Mouse (Mus musculus): ENCODE results near the gene Bmp2k. TPM values are rescaled to one million over a fixed set of nuclear protein-coding genes. Genes with fewer than 3 reads are reported as not detected.

Bmp2k gene
- polyA plus RNA-seq, 1 experiment from 2014 or later, result 6.6 TPM

DNA sequence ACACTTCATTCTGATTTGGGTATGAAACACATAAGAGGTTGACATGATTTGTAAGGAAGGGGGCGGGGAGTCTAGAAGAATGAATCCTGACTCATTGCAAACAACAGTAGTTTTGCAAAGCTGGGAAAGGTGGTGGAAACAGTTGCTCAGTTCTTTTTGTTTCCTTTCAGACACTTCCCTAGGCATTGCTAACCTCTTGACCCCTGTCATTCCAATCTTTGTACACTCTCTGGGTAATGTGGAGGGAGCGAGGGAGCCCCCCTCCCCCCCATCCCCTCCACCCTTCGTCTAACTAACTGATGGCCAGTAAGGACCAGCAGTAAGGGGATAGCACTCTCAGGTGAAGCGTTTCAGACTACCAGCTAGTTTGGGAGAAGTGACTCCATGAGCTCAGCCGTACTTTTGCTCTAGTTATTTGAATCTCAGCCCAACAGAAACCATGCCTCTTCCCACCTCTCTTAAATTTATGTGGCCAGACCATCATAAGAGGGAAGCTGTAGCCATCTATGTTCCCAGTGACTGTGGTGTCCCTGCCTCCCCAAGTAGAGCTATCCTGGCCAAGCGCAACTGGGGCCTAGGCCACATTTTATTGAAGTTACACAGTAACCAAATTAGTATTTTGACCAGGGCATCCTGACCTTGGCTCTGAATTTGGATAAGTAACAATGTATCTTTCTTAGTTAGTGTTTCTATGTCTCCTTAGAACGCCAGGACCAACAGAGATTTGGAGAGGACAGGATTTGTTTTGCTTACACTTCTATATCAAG, 27.6 kb upstream of the Bmp2k start:
- no peaks in the 10 kb centered on the region for H3K27me3 ChIP-seq (ENCODE audit: control insufficient read depth, insufficient read depth, low read length)

DNA sequence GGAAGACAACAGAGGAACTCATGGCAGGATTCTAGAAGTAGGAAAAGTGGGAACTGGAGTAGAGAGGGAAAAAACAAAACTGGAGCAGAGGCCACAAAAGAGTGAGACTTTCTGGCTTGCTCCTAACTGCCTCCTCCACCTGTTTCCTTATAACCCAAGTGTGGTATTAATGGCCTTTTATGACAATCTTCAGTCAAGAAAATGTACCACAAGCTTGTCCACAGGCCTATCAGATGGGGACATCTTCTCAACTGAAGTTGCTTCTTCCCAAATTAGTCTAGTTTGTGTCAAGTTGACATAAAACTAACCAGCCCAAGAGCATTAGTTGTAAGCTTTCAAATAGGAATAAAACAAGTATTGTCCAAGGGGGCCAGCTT, 27.0 kb upstream of the Bmp2k start:
- no peaks in the 10 kb centered on the region for H3K36me3 ChIP-seq (ENCODE audit: control insufficient read depth, insufficient read depth)
- H3K4me3 ChIP-seq (ENCODE audit: low read length), result no peak overlapping the region
- ATAC-seq (replicated peaks; ENCODE audit: extremely low read depth, insufficient read depth, low FRiP score), result no peak
- no peak overlapping the region for H3K4me2 ChIP-seq (ENCODE audit: low read depth, low read length)
- H3K9ac ChIP-seq (ENCODE audit: low read length), result no peak overlapping the region
- no peaks in the 10 kb centered on the region for H3K4me1 ChIP-seq (ENCODE audit: control insufficient read depth, insufficient read depth, low read length)
- no peaks in the 10 kb centered on the region for H3K27me3 ChIP-seq (ENCODE audit: control insufficient read depth, insufficient read depth, low read length)
- H3K27ac ChIP-seq (ENCODE audit: low read length), result no peak overlapping the region
- no peaks in the 10 kb centered on the region for H3K9me3 ChIP-seq (replicated peaks; ENCODE audit: control insufficient read depth, low read length)

More for the DNA sequence above, 27.6 kb upstream of the Bmp2k start:
- Histone ChIP-seq H3K4me2 (ENCODE audit: low read depth, low read length) (no peak overlapping the region), H3K4me3 (ENCODE audit: low read length) (no peak overlapping the region), H3K36me3 (ENCODE audit: control insufficient read depth, insufficient read depth) (no peaks in the 10 kb centered on the region), H3K27ac (ENCODE audit: low read length) (no peak overlapping the region), H3K4me1 (ENCODE audit: control insufficient read depth, insufficient read depth, low read length) (peaks cover 2% of the 10 kb centered on the region; the same call in 1 of the 2 replicates), H3K9ac (ENCODE audit: low read length) (no peak overlapping the region), H3K9me3 (replicated peaks; ENCODE audit: control insufficient read depth, low read length) (no peaks in the 10 kb centered on the region)
- no peak for ATAC-seq (replicated peaks; ENCODE audit: extremely low read depth, insufficient read depth, low FRiP score)
- WGBS, result 65% methylated on average over 7 of the region's 7 CpGs

DNA sequence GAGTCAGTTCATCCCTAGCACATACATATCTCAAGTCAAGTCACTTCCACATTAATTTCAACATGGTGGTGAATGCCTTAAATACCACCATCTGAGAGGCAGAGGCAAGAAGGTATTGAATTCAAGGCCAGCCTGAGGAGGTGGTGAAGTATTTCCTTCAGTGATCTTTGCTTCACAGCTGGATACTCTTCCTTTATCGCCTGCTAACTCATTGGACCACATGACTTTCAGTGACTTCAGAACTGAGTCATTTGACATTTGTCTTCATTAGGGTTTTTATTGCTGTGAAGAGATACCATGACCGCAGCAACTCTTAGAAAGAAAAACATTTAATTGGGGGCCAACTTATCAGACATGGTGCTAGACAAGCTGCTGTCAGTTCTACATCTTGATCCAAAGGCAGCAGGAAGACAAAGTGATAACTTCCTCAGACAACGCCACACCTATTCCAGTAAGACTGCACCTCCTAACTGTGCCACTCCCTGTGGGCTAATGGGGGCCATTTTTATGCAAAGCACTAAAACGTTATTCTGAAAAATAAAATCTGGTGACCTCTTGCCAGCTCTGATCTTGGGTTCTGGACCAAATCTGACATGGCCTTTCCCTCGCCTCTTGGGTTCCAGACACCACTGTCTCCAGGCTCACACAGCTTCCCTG, 24.9 kb upstream of the Bmp2k start:
- ATAC-seq (replicated peaks; ENCODE audit: extremely low read depth, insufficient read depth, low FRiP score), result no peak
- Histone ChIP-seq H3K4me2 (ENCODE audit: low read depth, low read length) (no peak overlapping the region), H3K9ac (ENCODE audit: low read length) (no peak overlapping the region), H3K27ac (ENCODE audit: low read length) (no peak overlapping the region), H3K4me3 (ENCODE audit: low read length) (no peak overlapping the region), H3K9me3 (replicated peaks; ENCODE audit: control insufficient read depth, low read length) (no peaks in the 10 kb centered on the region), H3K27me3 (ENCODE audit: control insufficient read depth, insufficient read depth, low read length) (no peaks in the 10 kb centered on the region), H3K4me1 (ENCODE audit: control insufficient read depth, insufficient read depth, low read length) (no peaks in the 10 kb centered on the region), H3K36me3 (ENCODE audit: control insufficient read depth, insufficient read depth) (no peaks in the 10 kb centered on the region)
- WGBS, result 81% methylated on average over 5 of the region's 5 CpGs

DNA sequence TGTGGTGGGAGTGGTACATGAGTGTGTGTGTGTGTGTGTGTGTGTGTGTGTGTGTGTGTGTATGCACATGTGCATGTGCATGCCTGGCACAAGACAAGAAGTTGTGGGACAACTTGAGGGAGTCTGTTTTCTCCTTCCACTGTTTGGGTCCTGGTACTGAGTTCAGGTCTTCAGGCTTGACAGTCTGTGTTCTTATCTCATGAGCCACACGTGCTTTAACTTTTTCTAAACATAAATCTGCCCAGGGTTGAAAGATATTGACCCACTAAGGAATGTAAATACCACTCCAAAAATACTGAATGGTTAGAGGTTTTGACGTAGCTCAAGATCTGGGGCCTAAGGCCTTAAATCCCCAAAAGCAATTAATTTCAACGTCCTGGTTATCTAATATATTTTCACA, 23.8 kb upstream of the Bmp2k start:
- no peak overlapping the region for H3K9ac ChIP-seq (ENCODE audit: low read length)
- ATAC-seq (replicated peaks; ENCODE audit: extremely low read depth, insufficient read depth, low FRiP score), result no peak
- H3K27ac ChIP-seq (ENCODE audit: low read length), result no peak overlapping the region
- no peaks in the 10 kb centered on the region for H3K27me3 ChIP-seq (ENCODE audit: control insufficient read depth, insufficient read depth, low read length)
- no peak overlapping the region for H3K4me3 ChIP-seq (ENCODE audit: low read length)
- no peaks in the 10 kb centered on the region for H3K36me3 ChIP-seq (ENCODE audit: control insufficient read depth, insufficient read depth)
- WGBS, result 63% methylated on average over 3 of the region's 3 CpGs
- no peaks in the 10 kb centered on the region for H3K4me1 ChIP-seq (ENCODE audit: control insufficient read depth, insufficient read depth, low read length)
- no peaks in the 10 kb centered on the region for H3K9me3 ChIP-seq (replicated peaks; ENCODE audit: control insufficient read depth, low read length)
- no peak overlapping the region for H3K4me2 ChIP-seq (ENCODE audit: low read depth, low read length)

DNA sequence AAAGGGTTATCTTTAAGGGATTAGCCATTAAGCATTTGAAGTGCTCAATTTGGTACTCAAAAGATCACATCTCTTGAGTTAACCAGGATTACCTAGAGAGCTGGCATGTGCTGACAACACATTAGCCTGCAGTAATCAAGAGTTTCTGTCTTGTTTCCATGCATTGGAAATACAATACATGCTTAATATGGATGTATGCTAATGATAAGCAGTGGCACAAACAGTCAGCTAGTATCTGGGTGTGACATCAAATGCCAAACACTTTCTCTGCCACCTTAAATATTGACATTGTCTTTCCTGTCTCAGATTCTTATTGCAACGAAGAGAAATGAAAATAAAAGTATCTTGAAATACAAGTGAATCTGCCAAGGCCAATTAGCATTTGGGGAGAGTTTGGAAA, 22.8 kb upstream of the Bmp2k start:
- Histone ChIP-seq H3K4me3 (ENCODE audit: low read length) (no peak overlapping the region), H3K36me3 (ENCODE audit: control insufficient read depth, insufficient read depth) (no peaks in the 10 kb centered on the region), H3K27ac (ENCODE audit: low read length) (no peak overlapping the region), H3K4me2 (ENCODE audit: low read depth, low read length) (no peak overlapping the region), H3K4me1 (ENCODE audit: control insufficient read depth, insufficient read depth, low read length) (peaks cover 4% of the 10 kb centered on the region; the same call in 1 of the 2 replicates), H3K9ac (ENCODE audit: low read length) (no peak overlapping the region), H3K27me3 (ENCODE audit: control insufficient read depth, insufficient read depth, low read length) (no peaks in the 10 kb centered on the region), H3K9me3 (replicated peaks; ENCODE audit: control insufficient read depth, low read length) (no peaks in the 10 kb centered on the region)
- 51% methylated on average over 1 of the region's 1 CpGs for WGBS
- no peak for ATAC-seq (replicated peaks; ENCODE audit: extremely low read depth, insufficient read depth, low FRiP score)

DNA sequence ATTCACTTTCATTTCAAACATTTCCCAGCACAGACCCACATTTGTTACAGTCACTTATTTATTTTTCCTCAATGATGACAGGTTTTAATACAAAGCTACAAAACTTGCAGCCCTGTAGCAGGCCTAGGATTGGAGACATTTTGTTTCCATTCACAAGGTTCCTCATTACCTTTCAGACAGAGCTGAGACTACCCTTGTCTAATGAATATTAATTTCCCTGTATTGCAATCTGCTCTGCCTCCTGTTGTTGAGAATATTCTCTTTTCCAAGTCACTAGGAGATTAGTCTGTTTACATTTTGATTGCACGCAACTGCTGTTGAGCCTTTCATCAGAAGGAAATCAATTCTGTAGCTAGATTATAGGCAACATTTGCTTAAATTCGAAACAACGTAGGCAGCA, 22.4 kb upstream of the Bmp2k start:
- 76% methylated on average over 3 of the region's 3 CpGs for WGBS
- H3K27ac ChIP-seq (ENCODE audit: low read length), result no peak overlapping the region
- no peak overlapping the region for H3K9ac ChIP-seq (ENCODE audit: low read length)
- no peak overlapping the region for H3K4me2 ChIP-seq (ENCODE audit: low read depth, low read length)
- no peak for ATAC-seq (replicated peaks; ENCODE audit: extremely low read depth, insufficient read depth, low FRiP score)
- no peak overlapping the region for H3K4me3 ChIP-seq (ENCODE audit: low read length)
- H3K9me3 ChIP-seq (replicated peaks; ENCODE audit: control insufficient read depth, low read length), result no peaks in the 10 kb centered on the region
- H3K4me1 ChIP-seq (ENCODE audit: control insufficient read depth, insufficient read depth, low read length), result peaks cover 5% of the 10 kb centered on the region
- no peaks in the 10 kb centered on the region for H3K27me3 ChIP-seq (ENCODE audit: control insufficient read depth, insufficient read depth, low read length)
- H3K36me3 ChIP-seq (ENCODE audit: control insufficient read depth, insufficient read depth), result no peaks in the 10 kb centered on the region

DNA sequence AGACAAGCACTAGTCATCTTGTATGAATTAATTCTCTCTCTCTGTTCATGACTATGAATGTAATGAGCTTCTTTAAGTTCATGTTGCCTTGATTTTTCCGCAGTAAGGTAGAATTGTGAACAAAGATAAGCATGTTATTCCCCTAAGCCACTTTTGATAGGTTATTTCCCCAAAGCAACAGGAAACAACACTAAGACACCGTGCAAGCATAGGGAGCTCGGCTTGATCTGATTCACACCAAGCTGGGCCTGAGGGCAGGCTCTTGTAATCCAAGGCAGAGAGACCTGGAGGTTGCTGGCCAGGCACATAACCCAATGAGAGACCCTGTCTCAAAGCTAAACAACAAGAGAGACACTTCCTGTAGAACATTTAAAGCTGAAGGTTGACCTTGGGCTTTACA, 21.3 kb upstream of the Bmp2k start:
- no peak overlapping the region for H3K4me2 ChIP-seq (ENCODE audit: low read depth, low read length)

DNA sequence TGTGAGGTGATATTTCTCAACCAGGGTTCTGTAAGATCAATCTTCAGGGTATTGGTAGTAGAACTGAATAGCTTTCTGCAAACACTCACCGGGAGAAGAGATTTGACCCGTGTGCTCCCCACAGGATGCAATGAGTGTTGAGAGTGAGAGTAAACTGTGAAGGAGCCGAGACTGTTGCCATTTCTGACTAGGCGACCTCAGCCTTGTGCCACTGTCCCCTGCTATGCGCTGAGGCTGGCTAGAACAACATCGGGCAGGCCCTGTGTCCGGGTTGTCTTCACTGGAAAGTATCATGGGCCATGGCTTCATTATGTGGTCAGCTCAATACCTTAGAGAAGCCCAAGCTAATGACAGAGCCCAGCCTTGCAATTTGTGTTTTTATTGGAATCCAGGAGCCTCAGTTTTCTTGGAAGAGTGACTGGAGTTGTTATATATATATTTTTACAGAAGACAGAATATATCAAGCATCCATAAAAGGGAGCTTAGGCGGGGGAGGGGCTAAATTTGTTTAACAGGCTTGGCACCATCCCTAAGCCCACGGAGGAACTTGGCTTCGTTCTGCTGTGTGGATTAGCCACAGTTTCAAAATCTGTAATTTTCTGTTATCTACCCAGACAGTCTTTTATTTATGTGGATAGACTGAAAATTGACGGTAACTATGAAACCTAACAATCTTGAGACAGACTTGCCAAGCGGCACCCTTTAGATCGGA, 18.0 kb upstream of the Bmp2k start:
- H3K27ac ChIP-seq (ENCODE audit: low read length), result peak overlapping the region; percentile 29; the same call in 1 of the 2 replicates
- peak overlapping the region; percentile 40; the same call in 1 of the 2 replicates for H3K4me2 ChIP-seq (ENCODE audit: low read depth, low read length)
- H3K9ac ChIP-seq (ENCODE audit: low read length), result no peak overlapping the region
- no peak overlapping the region for H3K4me3 ChIP-seq (ENCODE audit: low read length)
- WGBS, result 29% methylated on average over 13 of the region's 13 CpGs
- ATAC-seq (replicated peaks; ENCODE audit: extremely low read depth, insufficient read depth, low FRiP score), result no peak
- no peaks in the 10 kb centered on the region for H3K36me3 ChIP-seq (ENCODE audit: control insufficient read depth, insufficient read depth)
- peaks cover 18% of the 10 kb centered on the region for H3K4me1 ChIP-seq (ENCODE audit: control insufficient read depth, insufficient read depth, low read length)
- no peaks in the 10 kb centered on the region for H3K27me3 ChIP-seq (ENCODE audit: control insufficient read depth, insufficient read depth, low read length)
- H3K9me3 ChIP-seq (replicated peaks; ENCODE audit: control insufficient read depth, low read length), result no peaks in the 10 kb centered on the region

More for the DNA sequence above, 21.3 kb upstream of the Bmp2k start:
- Histone ChIP-seq H3K27ac (ENCODE audit: low read length) (no peak overlapping the region), H3K4me1 (ENCODE audit: control insufficient read depth, insufficient read depth, low read length) (peaks cover 10% of the 10 kb centered on the region), H3K27me3 (ENCODE audit: control insufficient read depth, insufficient read depth, low read length) (no peaks in the 10 kb centered on the region), H3K9ac (ENCODE audit: low read length) (no peak overlapping the region), H3K4me3 (ENCODE audit: low read length) (no peak overlapping the region), H3K36me3 (ENCODE audit: control insufficient read depth, insufficient read depth) (no peaks in the 10 kb centered on the region), H3K9me3 (replicated peaks; ENCODE audit: control insufficient read depth, low read length) (no peaks in the 10 kb centered on the region)
- 82% methylated on average over 3 of the region's 3 CpGs for WGBS
- no peak for ATAC-seq (replicated peaks; ENCODE audit: extremely low read depth, insufficient read depth, low FRiP score)

Data from heart, embryonic 16.5 days (tissue).